Mouse (Mus musculus) layer of hippocampus, postnatal 25 days (tissue): ENCODE measurements at regions not wholly inside any gene's neighbourhood (a gene's known extent, or its start where the extent isn't known, plus 50 kb on each side); places are given as distances from the start of the nearest gene placed in this dataset.

ENCODE experiments used
- DNase-seq, 2 experiments: peaks; one replicate each; pipeline ENCODE4 v3.0.0; 2022; ENCODE audit warnings: mixed read lengths in 2 of 2, low spot score in 1 of 2; ENCODE audit errors: extremely low spot score in 1 of 2

DNA sequence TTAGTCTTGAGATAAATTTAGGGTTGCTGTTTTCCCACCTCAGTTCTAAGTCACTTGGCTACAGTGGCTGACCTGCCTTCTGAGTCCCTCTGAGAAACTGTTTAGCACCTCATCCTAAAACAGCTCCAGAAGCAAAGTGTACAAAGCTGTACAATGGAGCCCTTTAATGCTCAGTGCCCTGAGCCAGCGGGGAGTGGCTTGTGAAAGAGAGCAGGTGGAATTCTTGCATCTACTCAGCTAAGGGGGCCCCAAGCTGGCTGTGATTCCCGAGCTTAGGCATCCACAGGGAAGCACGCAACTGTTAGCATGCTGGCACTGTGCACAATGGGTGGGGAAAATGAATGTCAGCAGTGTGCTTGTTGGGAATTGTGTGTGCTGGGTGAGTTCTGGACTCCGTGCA, 63.2 kb upstream of the Kcnj15 start:
- no peak for DNase-seq

DNA sequence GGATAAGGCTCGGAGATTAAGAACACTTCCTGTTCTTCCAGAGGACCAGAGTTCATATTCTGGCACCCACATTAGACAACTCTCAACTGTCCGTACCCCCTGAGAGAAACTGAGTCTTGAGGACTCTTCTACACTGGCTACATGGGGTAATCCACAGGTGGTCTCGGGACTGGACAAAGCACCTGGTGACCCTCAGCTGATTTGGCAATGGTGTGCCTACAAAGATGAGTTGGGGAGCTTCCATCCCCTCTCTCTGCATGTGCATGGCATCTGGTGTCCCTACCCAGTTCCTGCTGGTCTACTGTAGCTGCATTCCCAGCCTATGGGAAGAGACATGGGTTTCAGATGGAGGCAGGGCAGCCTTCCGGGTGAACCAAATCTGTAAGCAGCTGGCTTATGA, 61.2 kb upstream of the Kcnj15 start:
- DNase-seq = no peak

DNA sequence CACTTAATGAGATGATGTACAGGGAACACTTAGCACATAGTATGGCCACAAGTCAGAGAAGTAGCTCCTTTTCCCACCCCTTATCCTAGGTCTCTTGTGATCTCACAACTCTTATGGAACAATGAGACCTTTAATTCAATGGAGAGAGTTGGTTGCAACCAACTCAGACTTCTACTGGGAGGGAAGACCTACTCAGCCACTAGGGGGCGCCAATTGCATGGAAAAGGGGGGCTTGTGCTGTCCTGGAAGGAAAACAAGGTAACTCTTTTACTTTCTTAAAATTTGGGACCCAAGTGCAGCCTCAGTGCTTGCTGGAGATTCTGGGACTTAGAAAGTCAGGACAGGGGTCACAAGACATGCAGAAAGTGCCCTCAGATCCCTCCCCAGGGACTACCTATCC, 60.7 kb upstream of the Kcnj15 start:
- DNase-seq = peak; percentile 75 to 91

DNA sequence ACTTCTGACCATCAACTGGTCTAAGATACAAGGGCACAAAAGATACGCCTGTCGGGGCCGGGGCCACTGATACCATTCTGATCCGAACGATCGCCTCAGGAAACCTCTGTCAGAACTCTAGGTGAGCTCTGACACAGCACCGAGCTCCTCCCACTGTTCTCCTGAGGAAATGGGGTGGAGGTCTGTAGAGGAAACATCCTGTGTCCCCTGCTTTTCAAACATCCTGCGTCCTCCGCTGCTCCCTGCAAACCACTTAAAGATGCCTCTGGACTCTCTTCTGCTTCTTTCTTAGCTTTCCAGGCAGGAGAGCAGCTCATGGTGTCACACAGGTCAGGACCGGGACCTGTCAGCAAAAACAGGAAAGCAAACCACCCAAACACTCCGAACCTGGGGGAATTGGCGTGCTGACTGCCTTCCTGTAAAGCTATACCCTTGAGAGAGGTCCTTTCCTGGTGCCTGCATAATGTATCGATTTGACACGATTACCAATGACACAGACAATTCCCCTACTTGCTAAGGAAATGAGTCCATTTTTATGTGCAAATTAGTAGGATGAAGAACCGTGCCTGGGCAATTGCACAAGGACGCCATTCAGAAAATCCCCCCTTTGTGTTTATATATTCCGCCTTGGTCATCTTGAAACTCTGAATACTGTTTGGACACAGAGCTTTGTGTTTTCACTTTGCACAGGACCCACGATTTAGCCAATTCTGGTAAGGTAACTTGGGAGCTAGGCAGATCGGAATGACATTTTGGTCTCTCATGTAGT, 58.4 kb upstream of the Kcnj15 start:
- DNase-seq = no peak

DNA sequence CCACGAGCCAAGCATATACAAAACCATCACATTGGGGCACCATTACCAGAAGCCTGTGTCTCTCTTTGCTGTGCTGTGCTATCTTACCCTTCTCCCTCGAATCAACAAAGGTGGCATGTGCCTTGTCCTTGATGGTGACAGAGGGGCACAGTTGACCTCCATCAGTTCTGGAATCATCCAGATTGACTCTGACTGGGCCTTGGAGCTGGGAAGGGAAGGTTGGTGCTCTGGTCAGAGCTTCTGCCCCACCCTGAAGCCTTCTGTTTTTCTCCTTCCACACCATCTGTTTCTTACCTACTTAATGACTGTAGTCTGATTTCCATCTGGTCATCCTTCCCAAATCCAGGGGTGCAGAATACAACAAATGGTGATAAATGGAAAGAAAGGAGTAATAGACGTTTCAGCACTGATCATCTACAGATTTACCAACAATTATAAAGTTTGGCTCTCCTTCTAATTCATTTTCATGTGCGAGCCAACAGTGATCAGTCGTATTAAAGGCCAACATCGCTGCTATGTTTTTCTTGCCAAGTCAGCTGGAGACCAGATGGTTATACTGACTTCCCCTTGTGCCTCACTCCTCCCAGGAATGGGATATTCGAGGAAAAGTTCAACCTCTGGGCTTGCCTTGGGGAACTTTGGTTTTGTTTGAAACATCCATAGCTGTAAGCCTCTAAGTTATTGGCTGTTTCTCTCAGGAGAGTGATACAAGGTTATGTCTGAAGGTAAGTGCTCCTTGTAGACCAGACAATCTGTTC, 55.1 kb upstream of the Kcnj15 start:
- DNase-seq = no peak

DNA sequence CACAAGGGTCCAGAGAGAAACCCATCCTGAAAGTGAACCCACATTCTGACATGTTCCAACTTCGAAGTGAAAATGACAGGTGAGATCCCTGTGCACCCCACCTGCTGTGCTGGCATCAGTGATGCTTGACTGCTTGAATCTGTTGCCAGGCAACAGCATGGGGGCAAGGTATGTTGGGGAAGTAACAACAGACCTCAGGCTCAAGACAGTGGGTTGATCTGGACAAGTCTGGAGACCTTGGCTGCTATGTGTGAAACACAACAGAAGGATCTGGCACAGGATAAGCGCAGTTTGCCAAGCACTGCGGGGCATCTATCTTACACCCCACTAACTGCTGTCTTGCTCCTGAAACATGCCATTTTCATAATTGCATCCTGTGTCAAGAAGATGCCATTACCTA, 54.3 kb upstream of the Kcnj15 start:
- DNase-seq = no peak

DNA sequence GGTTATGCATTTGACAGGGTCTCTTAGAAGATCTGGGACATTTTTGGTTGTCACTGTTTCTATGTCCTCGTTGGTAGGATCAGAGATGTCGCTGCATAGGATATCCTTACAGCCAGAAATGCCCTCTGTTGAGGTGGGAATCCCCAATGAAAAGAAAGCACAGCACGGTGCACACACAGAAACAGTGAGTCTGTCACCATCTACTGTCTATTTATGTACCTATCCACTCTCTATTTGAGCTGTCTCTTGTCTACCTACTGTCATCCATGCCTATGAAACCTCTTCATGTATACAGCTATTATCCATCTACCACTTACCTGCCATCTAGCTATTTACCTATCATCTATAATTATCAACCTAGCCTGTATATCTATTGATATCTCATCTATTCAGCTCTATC, 53.6 kb upstream of the Kcnj15 start:
- DNase-seq = no peak

DNA sequence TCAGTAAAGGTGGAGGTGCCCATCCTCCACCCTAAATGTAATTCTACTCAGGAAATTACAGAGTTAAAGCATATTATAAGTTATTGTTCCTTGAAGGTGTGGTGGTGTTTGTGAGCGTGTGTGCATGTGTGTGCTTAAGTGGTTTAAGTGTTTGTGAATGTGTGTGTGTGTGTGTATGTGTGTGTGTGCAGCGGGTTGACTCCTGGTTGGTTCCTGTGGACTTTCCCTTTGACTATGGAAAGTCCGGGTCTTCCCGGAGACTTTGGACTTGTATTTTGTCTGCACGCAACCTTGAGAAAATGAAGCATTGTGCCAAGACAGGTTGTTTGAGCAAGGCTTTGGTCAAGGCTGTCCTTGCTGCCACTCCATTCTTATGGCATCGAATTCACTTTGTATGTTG, 52.9 kb upstream of the Kcnj15 start:
- no peak for DNase-seq

DNA sequence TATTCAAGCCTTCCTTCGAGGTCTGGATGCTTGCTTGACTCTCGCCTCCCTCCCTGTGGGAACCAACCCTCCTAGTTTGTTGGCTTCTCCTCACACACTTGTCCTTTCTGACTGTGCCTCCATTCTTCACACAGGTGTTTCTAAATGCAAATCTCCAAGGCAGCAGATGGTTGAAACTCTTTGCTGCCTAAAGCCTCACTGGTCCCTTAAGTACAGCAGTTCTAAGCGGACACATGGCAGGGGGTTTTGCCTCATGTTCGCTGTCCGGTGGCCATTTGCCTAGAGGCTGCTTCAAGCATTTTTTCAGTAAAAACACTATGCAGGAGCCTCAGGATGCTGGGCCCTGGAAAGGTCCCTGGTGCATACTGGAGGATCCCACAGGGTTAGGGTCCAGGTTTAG, 50.9 kb upstream of the Kcnj15 start:
- no peak for DNase-seq

DNA sequence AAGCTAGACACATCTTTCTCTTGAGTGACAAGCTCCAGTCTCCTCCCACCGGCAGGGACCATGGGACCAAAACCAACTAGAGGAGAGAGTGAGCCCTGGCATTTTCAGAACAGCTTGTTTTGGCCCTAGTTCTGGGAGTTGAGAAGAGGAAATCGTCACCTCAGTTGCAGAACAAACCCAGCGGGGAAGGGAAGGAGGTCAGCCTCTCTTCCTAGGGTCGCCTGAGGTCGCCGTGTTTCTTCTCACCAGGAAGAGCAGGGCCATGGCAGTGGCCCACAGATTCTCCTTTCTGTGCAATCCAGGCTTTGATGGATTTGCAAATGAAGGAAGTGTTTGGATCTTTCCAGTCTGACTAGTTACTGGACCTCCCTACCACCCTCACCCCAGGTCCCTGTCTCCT, 49.8 kb upstream of the Kcnj15 start:
- no peak for DNase-seq
